Mouse (Mus musculus): ENCODE measurements around the gene Ak6. TPM values are rescaled to one million over a fixed set of nuclear protein-coding genes. Genes with fewer than 3 reads are reported as not detected.

The Ak6 gene
- 50.3 and 61.2 TPM in 2 replicates for polyA plus RNA-seq (2012; rRNA removed)

DNA sequence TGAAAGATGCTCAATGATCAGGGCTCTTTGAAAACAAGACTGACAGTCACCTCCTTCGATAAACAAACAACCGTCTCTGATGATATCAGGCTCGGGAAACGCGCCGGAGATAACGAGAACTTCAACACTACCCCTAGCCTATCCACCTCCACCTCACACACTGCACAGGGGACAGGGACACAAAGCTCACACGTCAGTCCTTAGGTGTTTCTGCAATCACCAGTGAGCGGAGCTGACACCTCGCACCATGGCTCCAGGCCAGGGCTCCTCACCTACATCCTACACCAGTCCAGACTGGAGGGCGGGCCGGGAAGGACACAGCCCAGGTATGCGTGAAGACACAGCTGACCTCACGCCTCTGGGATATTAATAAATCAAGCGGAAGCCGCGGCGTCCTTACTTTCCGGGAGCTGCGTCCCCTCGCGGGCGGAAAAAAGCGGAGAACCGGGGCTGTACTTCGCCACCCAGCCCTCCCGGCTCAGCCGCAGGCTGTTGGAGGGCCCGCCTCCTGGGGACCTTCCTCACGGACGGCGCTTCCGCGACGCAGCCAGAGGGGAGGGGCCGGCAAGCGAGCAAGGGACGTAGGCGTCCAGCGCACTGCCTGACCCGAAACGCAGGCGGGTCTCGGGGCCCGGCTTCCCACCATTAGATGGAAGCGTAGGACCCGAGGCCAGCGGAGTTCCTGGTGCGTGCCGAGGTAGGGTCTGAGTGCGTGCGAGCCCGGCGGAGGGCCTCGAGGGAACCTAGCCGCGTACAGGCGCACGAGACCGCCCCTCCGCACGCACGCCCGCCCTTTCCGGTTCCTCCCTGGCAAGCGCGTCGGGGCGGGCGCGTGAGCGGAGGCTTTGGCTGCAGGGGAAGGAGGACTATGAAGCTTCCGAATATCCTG is at the start of gene Ak6, which contains the start of gene Rad17:
TSS of gene Ak6 (plus strand) at position 430 of the 889 bp plus-strand sequence.
TSS of gene Rad17 (minus strand) at position 502 of the 889 bp plus-strand sequence.
- DNase-seq (ENCODE audit: low read depth), result peak; percentile 47

DNA sequence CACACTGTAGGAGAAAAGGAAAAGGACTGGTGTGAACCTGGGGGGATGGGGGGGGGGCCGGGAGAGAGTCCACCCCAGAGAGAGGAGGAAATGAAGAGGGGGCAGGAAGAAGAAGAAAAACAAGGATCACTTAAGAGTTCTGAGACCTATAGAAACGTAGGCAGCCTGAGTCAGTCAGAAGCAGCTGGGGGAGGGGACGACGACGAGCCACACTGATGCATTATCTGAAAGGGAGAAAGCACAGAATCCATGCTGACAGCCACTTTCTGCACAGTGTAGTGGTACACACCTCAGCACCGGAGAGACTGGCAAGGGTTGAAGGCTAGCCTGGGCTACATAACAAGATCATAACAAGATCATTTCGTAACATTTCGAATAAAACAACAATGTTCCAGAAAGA is 49.7 kb upstream of the Ak6 start:
- no peak for DNase-seq (ENCODE audit: low read depth)

DNA sequence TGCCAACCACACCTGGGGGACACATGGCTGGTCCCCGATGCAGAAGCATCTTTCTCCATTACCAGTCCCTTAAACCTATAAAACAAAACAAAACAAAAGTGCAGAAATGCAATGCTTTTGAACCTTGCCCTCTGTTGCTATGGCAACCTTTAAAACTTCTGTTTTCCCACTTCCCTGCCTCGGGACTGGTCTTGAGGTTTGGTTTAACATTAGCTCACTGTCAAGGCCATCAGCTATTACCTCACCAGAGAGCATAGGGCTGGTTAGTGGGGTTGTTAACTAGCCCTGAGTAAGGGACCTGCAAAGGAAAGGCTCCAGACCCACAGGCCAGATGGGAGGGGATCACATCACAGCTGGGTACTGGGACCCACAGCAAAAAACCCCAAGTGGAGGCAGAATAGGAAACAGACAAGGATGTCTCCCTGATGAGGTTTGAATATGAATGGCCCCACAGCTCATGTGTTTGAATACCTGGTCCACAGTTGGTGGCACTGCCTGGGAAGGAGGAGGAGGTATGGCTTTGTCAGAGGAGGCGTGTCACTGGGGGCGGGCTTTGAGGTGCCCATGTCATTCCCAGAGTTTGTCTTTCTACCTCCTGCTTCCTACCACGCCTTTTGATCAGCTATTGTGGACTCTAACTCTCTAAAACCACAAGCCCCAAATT is 48.4 kb upstream of the Ak6 start:
- DNase-seq (ENCODE audit: low read depth), result no peak

- DNase-seq (ENCODE audit: low read depth), result no peak
Observed at GRCm38 (mm10) chr13:100603031-100603737, 47.6 kb upstream of the Ak6 start.

- DNase-seq (ENCODE audit: low read depth), result no peak
Observed at GRCm38 (mm10) chr13:100603738-100604095, 47.1 kb upstream of the Ak6 start.

DNA sequence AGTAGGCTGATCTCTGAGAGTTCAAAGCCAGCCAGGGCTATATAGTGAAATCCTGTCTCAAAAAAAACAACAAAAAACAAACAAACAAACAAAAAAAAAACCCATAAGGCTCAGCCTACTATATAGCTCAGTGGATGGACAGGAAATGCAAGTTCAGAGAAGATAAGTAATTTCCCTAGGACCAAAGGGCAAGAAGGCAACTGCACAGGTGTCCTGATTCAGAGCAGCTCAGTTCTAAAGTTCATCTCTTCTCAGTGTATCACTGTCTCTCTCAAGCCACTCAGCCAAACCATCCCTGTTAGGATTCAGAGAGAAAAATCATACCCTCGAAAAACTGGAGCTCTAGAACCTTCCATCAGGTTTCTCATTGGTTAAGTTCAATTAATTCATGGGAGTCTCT is 44.9 kb upstream of the Ak6 start:
- no peak for DNase-seq (ENCODE audit: low read depth)

DNA sequence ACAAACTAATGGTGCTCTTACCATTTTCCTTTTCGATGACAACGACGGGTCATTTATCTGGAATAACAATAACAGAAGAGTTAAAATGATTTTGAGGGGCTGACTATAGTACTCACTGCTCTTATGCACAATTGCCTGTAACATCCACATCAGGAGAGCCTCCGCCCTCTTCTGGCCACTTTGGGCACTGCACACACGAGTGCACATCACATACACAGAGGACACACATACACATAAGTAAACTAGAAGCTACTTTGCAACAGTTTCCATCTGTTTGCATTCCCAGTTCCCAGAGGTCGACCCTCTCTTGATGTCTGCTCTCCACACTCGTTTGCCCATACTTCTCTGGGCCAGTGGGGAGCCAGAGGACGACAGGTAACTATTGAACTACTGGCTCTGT is 43.0 kb upstream of the Ak6 start:
- no peak for DNase-seq (ENCODE audit: low read depth)

DNA sequence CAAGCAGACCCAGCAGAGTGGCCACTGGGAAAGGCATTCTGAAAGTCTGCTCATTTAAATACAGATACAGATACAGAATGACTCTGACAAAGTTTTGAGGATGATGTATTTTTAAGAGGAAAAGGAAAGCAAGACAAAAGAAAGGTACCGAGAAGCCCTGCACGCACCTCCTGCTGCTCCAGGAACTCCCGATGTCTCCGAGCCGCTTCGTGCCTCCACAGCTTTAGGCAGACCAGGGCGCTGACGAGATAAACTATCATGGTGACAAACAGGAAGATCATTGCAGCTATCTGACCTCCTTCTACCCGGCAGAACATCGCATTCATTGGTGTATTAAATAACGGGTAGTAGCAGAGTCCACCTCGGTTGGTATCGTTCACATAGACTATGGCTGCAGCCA is 39.5 kb upstream of the Ak6 start:
- no peak for DNase-seq (ENCODE audit: low read depth)

- no peak for DNase-seq (ENCODE audit: low read depth)
Observed at GRCm38 (mm10) chr13:100612251-100612650, 38.5 kb upstream of the Ak6 start.

DNA sequence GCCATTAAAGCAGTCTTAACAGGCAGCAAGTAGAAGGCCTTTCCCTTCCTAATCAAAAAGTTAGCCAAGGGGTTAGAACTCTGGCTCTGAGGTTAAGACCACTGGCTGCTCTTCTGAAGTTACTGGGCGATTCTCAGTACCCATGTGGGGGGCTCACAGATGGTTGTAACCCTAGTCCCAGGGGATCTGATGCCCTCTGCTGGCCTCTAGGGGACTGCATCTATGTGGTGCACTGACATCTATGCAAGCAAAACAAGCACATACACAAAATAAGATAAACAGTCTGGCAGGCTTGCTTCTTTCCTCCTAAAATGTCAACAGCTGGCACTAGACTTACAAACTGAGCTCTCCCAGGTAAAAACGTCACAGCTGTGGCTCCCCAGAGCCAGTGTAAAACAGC is 37.9 kb upstream of the Ak6 start:
- DNase-seq (ENCODE audit: low read depth), result no peak

DNA sequence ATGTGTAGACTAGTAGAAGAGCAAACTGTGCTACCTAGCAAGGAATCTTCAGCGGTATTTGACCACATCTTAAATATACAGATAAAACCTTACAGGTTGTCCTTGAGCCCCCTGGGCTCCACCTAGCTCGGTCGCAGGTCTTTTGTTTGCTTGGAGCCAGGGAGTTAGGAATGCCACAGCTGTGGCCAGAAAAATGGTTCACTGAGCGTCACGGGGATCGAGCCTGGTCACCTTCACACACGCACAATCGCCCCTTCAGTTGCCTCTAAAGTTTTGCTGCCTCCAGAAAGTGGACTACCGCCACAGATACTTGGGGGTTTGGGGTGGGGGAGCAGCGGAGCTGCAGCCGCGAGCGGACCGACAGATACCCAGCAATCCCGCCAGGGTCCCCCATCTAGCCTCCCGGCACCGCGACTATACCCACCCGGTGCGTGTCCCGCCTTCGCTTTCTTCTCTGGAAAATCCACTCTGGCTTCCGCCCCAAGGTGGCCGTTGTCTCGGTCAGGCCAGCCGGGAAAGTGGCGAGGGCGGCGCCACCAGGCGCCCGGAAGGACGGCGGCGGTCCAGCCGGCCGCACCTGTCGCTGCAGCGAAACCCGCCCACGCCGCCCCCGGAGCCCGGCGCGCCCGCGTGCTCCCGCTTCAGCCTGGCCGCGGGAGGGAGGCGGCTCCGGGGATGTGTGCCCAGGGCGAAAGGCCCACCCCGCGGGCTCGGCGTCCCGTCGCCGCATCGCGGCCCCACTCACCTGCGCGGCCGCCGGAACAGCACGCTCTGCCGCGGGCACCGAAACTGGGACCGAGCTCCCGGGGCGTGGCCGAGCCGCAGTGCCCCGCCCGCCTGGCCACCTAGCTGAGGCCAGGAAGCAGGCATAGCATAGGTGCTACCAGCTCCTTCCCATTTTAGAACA is 34.3 kb upstream of the Ak6 start, which contains the start of gene Marveld2:
TSS of gene Marveld2 (minus strand) at position 791 of the 907 bp plus-strand sequence.
- no peak for DNase-seq (ENCODE audit: low read depth)

- no peak for DNase-seq (ENCODE audit: low read depth)
Observed at GRCm38 (mm10) chr13:100617583-100617982, 33.2 kb upstream of the Ak6 start.

GRCm38 (mm10) chr13:100622241-100622640 is 28.5 kb upstream of the Ak6 start:
- no peak for DNase-seq (ENCODE audit: low read depth)

DNA sequence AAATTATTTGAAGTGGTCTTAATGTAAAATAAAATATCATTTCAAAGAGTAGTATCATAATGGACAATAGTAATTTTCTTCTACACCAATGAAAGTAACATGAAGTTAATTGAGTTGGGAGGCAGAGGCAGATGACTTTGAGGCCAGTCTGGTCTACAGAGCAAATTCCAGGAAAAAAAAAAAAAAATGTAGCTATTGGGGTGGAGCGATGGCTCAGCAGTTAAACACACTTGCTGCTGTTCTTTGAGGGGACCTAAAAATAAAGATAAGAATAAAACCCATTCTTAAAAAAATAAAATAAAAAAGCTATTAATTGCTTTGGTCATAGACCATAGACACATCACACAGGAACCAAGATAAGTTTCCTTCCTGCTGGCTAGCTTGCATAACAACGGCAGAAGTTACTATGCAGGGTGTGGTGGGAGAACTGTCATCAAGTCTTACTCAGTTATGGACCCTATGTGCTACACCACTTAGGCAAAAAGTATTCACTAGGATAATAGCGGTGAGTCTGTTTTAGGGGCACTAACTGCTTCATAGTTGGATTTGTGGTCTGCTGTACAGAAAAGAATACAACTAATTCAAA is 16.6 kb upstream of the Ak6 start:
- DNase-seq (ENCODE audit: low read depth), result no peak

DNA sequence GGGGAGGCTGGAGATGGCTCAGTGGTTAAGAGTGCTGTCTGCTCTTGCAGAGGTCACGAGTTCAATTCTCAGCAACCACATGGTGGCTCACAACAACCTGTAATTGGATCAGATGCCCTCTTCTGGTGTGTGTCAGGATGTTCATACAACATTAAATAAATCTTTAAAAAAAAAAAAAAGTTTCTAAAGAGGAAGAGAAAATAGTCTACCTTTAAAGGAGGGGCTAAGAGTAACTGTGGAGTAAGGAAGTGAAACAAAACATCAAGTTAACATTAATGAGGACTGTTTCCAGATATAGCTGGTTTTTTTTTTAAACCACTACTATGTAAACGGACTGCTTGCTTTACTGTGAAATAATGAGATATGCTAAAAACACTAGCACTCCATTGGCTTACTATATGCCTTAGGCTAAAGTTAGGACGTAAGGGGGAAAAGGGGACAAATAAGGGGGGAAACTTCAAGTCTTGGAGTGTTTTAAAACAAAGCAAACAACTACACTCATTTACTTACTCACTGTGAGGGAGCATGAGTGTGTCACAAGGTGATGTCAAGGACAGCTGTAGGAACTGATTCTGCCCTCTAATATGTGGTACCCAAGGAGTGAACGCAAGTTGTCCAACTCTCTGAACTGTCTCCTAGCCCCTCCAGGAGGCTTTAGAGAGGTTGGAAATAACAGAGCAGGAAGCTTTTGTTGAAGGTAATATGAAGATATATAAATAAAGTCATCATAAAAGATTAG is 8.1 kb upstream of the Ak6 start:
- DNase-seq (ENCODE audit: low read depth), result no peak

DNA sequence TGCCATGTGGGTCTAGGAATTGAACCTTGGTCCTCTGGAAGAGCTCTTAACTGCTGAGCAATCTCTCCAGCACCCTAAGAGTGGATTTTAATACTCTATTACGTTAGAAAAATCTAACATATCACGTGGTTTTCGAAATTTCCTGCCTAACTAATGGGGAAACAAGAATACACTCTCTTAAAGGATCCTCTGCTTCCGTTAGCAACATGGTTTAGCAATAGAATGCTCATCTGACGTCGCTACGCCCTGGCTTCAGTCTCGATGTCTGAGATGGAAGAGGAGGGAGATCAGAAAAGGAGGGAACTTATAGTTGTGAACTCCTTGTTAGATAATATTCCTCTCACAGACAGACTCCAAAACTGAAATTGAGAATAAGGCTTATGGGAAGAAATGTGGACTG is 2.6 kb upstream of the Ak6 start:
- no peak for DNase-seq (ENCODE audit: low read depth)

DNA sequence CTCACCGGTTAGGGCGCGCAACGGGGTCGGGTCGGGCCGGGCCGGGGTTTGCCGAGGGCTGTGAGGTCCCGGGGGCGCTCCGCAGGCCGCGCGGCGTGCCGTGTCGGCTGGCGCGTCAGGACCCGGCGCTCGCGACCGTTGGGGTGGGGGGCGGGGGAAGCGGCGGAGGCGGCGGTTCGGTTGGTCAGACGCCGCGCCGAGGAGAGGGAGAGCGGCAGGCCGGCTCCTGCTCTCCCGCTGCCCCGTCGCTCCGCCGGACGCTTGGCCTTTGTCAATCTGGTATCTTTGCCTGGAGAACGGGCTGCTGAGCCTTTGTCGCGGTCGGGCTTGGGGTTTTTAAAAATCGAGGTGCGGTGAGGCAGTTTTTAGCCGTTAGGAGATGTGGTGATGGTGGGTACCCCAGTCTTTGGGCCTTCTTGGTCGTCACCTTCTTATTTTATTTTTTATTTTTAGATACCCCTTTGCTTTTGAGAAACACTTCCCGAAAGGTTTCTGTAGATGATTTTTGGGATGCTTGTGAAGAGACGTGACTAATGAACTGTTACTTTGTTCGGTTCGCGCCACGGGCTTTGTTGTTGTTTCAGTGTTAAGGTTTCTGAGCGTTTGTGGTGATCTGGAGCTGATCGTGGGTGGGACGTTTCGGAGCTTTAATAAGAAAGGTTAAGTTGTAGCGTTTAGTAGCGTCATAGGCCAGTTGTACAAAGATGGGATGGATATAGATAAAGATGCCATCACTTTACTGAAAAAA is 834 bp downstream of the Ak6 start, which contains the start of gene Taf9:
TSS of gene Taf9 (plus strand) at position 141 of the 748 bp plus-strand sequence.
- no peak for DNase-seq (ENCODE audit: low read depth)

GRCm38 (mm10) chr13:100658091-100658490 is 7.3 kb downstream of the Ak6 start:
- no peak for DNase-seq (ENCODE audit: low read depth)

GRCm38 (mm10) chr13:100659864-100660456 is 9.2 kb downstream of the Ak6 start:
- DNase-seq (ENCODE audit: low read depth), result no peak
